Mouse (Mus musculus) cortical plate, adult 2 months (tissue): ENCODE measurements around the gene a.

Experiments used
- CTCF ChIP-seq: fragments of 200-500 bp; IDR thresholded peaks from 2 replicates; pipeline ENCODE4 v1.5.1; 2011; ENCODE audit warnings: mild to moderate bottlenecking, control low read depth, low read length; ENCODE audit not compliant: insufficient read depth; ENCODE audit errors: extremely low read depth
- POLR2A ChIP-seq: fragments of 200-500 bp; IDR thresholded peaks from 2 replicates; pipeline ENCODE4 v1.6.1; 2011; ENCODE audit warnings: mild to moderate bottlenecking, low read length, control low read depth; ENCODE audit not compliant: insufficient read depth; ENCODE audit errors: extremely low read depth

- peak; percentile 67 for TF ChIP-seq POLR2A
- no peak for TF ChIP-seq CTCF
Measured at GRCm38 (mm10) chr2:155073978-155074765, 283.0 kb downstream of the a start, which contains the start of gene Ahcy.
